7 mouse cellular contexts compared by ENCODE assay signal in genomic region chr5:35755131-35755733, GRCm38 (mm10). TPM values are rescaled to one million over a fixed set of nuclear protein-coding genes. Genes with fewer than 3 reads are reported as not detected.
DNase-seq lines count a peak whose midpoint lies in the region; ATAC-seq and TF ChIP-seq lines count a peak whose summit lies in the region.

No protein-coding gene starts in this region.

- DNase-seq in midbrain, embryonic 11.5 days (ENCODE audit: low spot score, missing footprints): peak; percentile 92
- DNase-seq in T-cell, adult 2 months (ENCODE audit: low spot score): peak; percentile 6
- peak; percentile 80 to 85 for DNase-seq in cerebellum, postnatal 10 days
- DNase-seq in heart, postnatal 0 days (ENCODE audit: low spot score): peak; percentile 52
- peak in 1 of 3 experiments; percentile 35 for DNase-seq in liver, embryonic 14.5 days (ENCODE audit: low read depth in 3 of 3, low spot score in 3 of 3)
- DNase-seq in right cerebral cortex, adult 2 months (ENCODE audit: low spot score in 2 of 2): peak; percentile 69 to 75

- ATAC-seq in midbrain, embryonic 11.5 days (ENCODE audit: low FRiP score): no peak
- ATAC-seq in midbrain, embryonic 16.5 days: no peak
- no peak for ATAC-seq in heart, postnatal 0 days (ENCODE audit: insufficient read depth, low read depth)
- ATAC-seq in liver, embryonic 14.5 days (ENCODE audit: insufficient read depth): no peak

- H3K9ac ChIP-seq in midbrain, embryonic 11.5 days (ENCODE audit: low read length): no peak overlapping the region
- no peak overlapping the region for H3K9ac ChIP-seq in midbrain, embryonic 16.5 days (ENCODE audit: low read depth, low read length)
- H3K9ac ChIP-seq in heart, postnatal 0 days (replicated peaks; ENCODE audit: low read depth, low read length): no peak overlapping the region
- H3K9ac ChIP-seq in liver, embryonic 14.5 days (replicated peaks): no peak overlapping the region

- H3K36me3 ChIP-seq in midbrain, embryonic 11.5 days (ENCODE audit: control insufficient read depth, insufficient read depth, low read length): no peaks in the 10 kb centered on the region
- H3K36me3 ChIP-seq in midbrain, embryonic 16.5 days (ENCODE audit: control insufficient read depth, insufficient read depth, low read length): no peaks in the 10 kb centered on the region
- H3K36me3 ChIP-seq in heart, postnatal 0 days (replicated peaks; ENCODE audit: control insufficient read depth, insufficient read depth, low read length): no peaks in the 10 kb centered on the region
- H3K36me3 ChIP-seq in liver, embryonic 14.5 days (replicated peaks; ENCODE audit: control insufficient read depth, insufficient read depth, low read depth): no peaks in the 10 kb centered on the region

- peaks cover 24% of the 10 kb centered on the region for H3K27me3 ChIP-seq in midbrain, embryonic 11.5 days (ENCODE audit: control insufficient read depth, insufficient read depth, low read length)
- peaks cover 15% of the 10 kb centered on the region for H3K27me3 ChIP-seq in midbrain, embryonic 16.5 days (ENCODE audit: control insufficient read depth, insufficient read depth, low read depth, low read length)
- 0 out of 2 replicates have a peak, but pooled peaks cover 4% of the 10 kb centered on the region for H3K27me3 ChIP-seq in heart, postnatal 0 days (ENCODE audit: control insufficient read depth, insufficient read depth, low read length)
- H3K27me3 ChIP-seq in liver, embryonic 14.5 days (ENCODE audit: control insufficient read depth, insufficient read depth, low read length): peaks cover 17% of the 10 kb centered on the region

- H3K4me2 ChIP-seq in midbrain, embryonic 11.5 days: no peak overlapping the region
- H3K4me2 ChIP-seq in midbrain, embryonic 16.5 days (ENCODE audit: low read length): no peak overlapping the region
- no peak overlapping the region for H3K4me2 ChIP-seq in heart, postnatal 0 days (ENCODE audit: low read depth, low read length)
- no peak overlapping the region for H3K4me2 ChIP-seq in liver, embryonic 14.5 days (ENCODE audit: low read depth)

- H3K4me3 ChIP-seq in midbrain, embryonic 11.5 days (ENCODE audit: low read depth, low read length): no peak overlapping the region
- no peak overlapping the region for H3K4me3 ChIP-seq in midbrain, embryonic 16.5 days (ENCODE audit: low read depth, low read length)
- H3K4me3 ChIP-seq in heart, postnatal 0 days (ENCODE audit: low read depth, low read length): no peak overlapping the region
- no peak overlapping the region for H3K4me3 ChIP-seq in liver, embryonic 14.5 days (ENCODE audit: insufficient read depth in 1 of 2, low read depth in 2 of 2, low read length in 2 of 2)

- no peaks in the 10 kb centered on the region for H3K9me3 ChIP-seq in midbrain, embryonic 11.5 days (ENCODE audit: control insufficient read depth, low read length)
- no peaks in the 10 kb centered on the region for H3K9me3 ChIP-seq in midbrain, embryonic 16.5 days (replicated peaks; ENCODE audit: control insufficient read depth, low read length, poor library complexity, severe bottlenecking)
- H3K9me3 ChIP-seq in heart, postnatal 0 days (replicated peaks; ENCODE audit: control insufficient read depth, low read length): no peaks in the 10 kb centered on the region
- H3K9me3 ChIP-seq in liver, embryonic 14.5 days (ENCODE audit: control insufficient read depth, low read length): no peaks in the 10 kb centered on the region

- 26% methylated on average over 5 of the region's 5 CpGs for WGBS in midbrain, embryonic 11.5 days
- WGBS in midbrain, embryonic 16.5 days: 26% methylated on average over 5 of the region's 5 CpGs
- 25% methylated on average over 5 of the region's 5 CpGs for WGBS in heart, postnatal 0 days
- 15% methylated on average over 5 of the region's 5 CpGs for WGBS in liver, embryonic 14.5 days (ENCODE audit: insufficient replicate concordance)

- H3K27ac ChIP-seq in midbrain, embryonic 11.5 days (ENCODE audit: low read depth, low read length): no peak overlapping the region
- no peak overlapping the region for H3K27ac ChIP-seq in midbrain, embryonic 16.5 days (ENCODE audit: low read length)
- H3K27ac ChIP-seq in heart, postnatal 0 days (ENCODE audit: low read depth): no peak overlapping the region
- H3K27ac ChIP-seq in liver, embryonic 14.5 days: no peak overlapping the region

- peak; percentile 96 for TF ChIP-seq CTCF in heart, postnatal 0 days (IDR thresholded peaks at IDR 0.05; ENCODE audit: low read depth)
- TF ChIP-seq CTCF in liver, embryonic 14.5 days (IDR thresholded peaks at IDR 0.05; ENCODE audit: low read depth): peak; percentile 80

- H3K4me1 ChIP-seq in midbrain, embryonic 11.5 days (ENCODE audit: control insufficient read depth, insufficient read depth, low read length): peaks cover 6% of the 10 kb centered on the region
- peaks cover 15% of the 10 kb centered on the region for H3K4me1 ChIP-seq in midbrain, embryonic 16.5 days (ENCODE audit: control insufficient read depth, insufficient read depth, low read length)
- H3K4me1 ChIP-seq in heart, postnatal 0 days (ENCODE audit: control insufficient read depth, insufficient read depth): 0 out of 2 replicates have a peak, but pooled peaks cover 4% of the 10 kb centered on the region
- H3K4me1 ChIP-seq in liver, embryonic 14.5 days (replicated peaks; ENCODE audit: control insufficient read depth in 2 of 2, insufficient read depth in 2 of 2, low read length in 1 of 2): no peaks in the 10 kb centered on the region

- TF ChIP-seq EP300 in heart, postnatal 0 days (IDR thresholded peaks at IDR 0.05; ENCODE audit: low read depth): no peak
- no peak for TF ChIP-seq EP300 in liver, embryonic 14.5 days (IDR thresholded peaks at IDR 0.05; ENCODE audit: low read depth)

RNA-seq across cellular contexts. Expression of gene Ablim2, which starts 2.4 kb away (rescaled TPM):
- 0.36 and 0.51 TPM in 2 replicates for polyA plus RNA-seq in midbrain, embryonic 11.5 days (2014; fragmentation: Nextera tagmentation; extraction: Ambion mirVana)
- polyA plus RNA-seq in midbrain, embryonic 16.5 days (2015; fragmentation: Nextera tagmentation; extraction: Ambion mirVana): 29.4 and 36.2 TPM in 2 replicates
- total RNA-seq in heart, postnatal 0 days (2014; rRNA removed; ENCODE audit: low replicate concordance): 10.9 and 22.1 TPM in 2 replicates
- 8.3 and 8.8 TPM in 2 replicates for polyA plus RNA-seq in heart, postnatal 0 days (2015; fragmentation: Nextera tagmentation; extraction: Ambion mirVana)
- 0.10 and 0.16 TPM in 2 replicates for polyA plus RNA-seq in liver, embryonic 14.5 days (2012; rRNA removed)
- 0.13 TPM in 1 of 2 replicates, not detected in the other for polyA plus RNA-seq in liver, embryonic 14.5 days (2014; fragmentation: Nextera tagmentation; extraction: Ambion mirVana)

RNA-seq across cellular contexts. Expression of gene Sh3tc1, which starts 15.4 kb away (rescaled TPM):
- polyA plus RNA-seq in midbrain, embryonic 11.5 days (2014; fragmentation: Nextera tagmentation; extraction: Ambion mirVana): 2.3 and 3.2 TPM in 2 replicates
- polyA plus RNA-seq in midbrain, embryonic 16.5 days (2015; fragmentation: Nextera tagmentation; extraction: Ambion mirVana): 1.8 and 3.2 TPM in 2 replicates
- total RNA-seq in heart, postnatal 0 days (2014; rRNA removed; ENCODE audit: low replicate concordance): 11.4 and 15.2 TPM in 2 replicates
- polyA plus RNA-seq in heart, postnatal 0 days (2015; fragmentation: Nextera tagmentation; extraction: Ambion mirVana): 6.8 and 9.4 TPM in 2 replicates
- 0.93 and 0.98 TPM in 2 replicates for polyA plus RNA-seq in liver, embryonic 14.5 days (2012; rRNA removed)
- polyA plus RNA-seq in liver, embryonic 14.5 days (2014; fragmentation: Nextera tagmentation; extraction: Ambion mirVana): 1.5 and 1.8 TPM in 2 replicates
